Mouse (Mus musculus) hindbrain, postnatal 0 days (tissue): ENCODE measurements at regions not wholly inside any gene's neighbourhood (a gene's known extent, or its start where the extent isn't known, plus 50 kb on each side); places are given as distances from the start of the nearest gene placed in this dataset.

Source experiments
- ATAC-seq: fragments of 200-750 bp; cut with Nextera tagmentation; 2 replicates; pipeline ENCODE4 v1.8.0; 2017; ENCODE audit warnings: mild to moderate bottlenecking, moderate TSS enrichment, moderate library complexity
- DNase-seq: peaks from one replicate; pipeline ENCODE4 v3.0.0-alpha.2; 2015; ENCODE audit warnings: low spot score
- H3K27ac ChIP-seq: fragments of 300-500 bp; sonication (generic); 2 replicates; pipeline ENCODE4 v1.5.1; 2014; ENCODE audit warnings: mild to moderate bottlenecking
- H3K27me3 ChIP-seq: fragments of 300-500 bp; sonication (generic); 2 replicates; pipeline ENCODE4 v1.6.1; 2014; ENCODE audit warnings: low read length, mixed read lengths; ENCODE audit not compliant: insufficient read depth
- H3K36me3 ChIP-seq: fragments of 300-500 bp; sonication (generic); 2 replicates; pipeline ENCODE4 v1.6.1; 2014; ENCODE audit warnings: low read length, mixed read lengths; ENCODE audit not compliant: insufficient read depth
- H3K4me1 ChIP-seq: fragments of 300-500 bp; sonication (generic); 2 replicates; pipeline ENCODE4 v1.6.1; 2014; ENCODE audit warnings: antibody characterized with exemption, low read length, mixed read lengths; ENCODE audit not compliant: insufficient read depth
- H3K4me2 ChIP-seq: fragments of 300-500 bp; sonication (generic); 2 replicates; pipeline ENCODE4 v1.6.1; 2014; ENCODE audit warnings: low read depth, mild to moderate bottlenecking, low read length, moderate library complexity, mixed read lengths
- H3K4me3 ChIP-seq: fragments of 300-500 bp; sonication (generic); 2 replicates; pipeline ENCODE4 v1.5.1; 2014; ENCODE audit warnings: low read length
- H3K9ac ChIP-seq: fragments of 300-500 bp; sonication (generic); replicated peaks from 2 replicates; pipeline ENCODE4 v1.6.1; 2014; ENCODE audit warnings: mild to moderate bottlenecking, low read length, moderate library complexity, mixed read lengths
- H3K9me3 ChIP-seq: fragments of 300-500 bp; sonication (generic); 2 replicates; pipeline ENCODE4 v1.6.1; 2016; ENCODE audit warnings: low read length, mixed read lengths
- CTCF ChIP-seq: IDR thresholded peaks from 2 replicates; pipeline ENCODE4 v1.5.1; 2016; ENCODE audit warnings: antibody characterized with exemption, control low read depth, low read depth
- WGBS: fragments of 180-500 bp; shearing (Covaris S2); extraction: QIAGEN DNeasy Blood & Tissue Kit; methylation state at CpG from one replicate; pipeline ENCODE4 v1.1.7; 2014; 5-methylcytosine and 5-hydroxymethylcytosine counted together

DNA sequence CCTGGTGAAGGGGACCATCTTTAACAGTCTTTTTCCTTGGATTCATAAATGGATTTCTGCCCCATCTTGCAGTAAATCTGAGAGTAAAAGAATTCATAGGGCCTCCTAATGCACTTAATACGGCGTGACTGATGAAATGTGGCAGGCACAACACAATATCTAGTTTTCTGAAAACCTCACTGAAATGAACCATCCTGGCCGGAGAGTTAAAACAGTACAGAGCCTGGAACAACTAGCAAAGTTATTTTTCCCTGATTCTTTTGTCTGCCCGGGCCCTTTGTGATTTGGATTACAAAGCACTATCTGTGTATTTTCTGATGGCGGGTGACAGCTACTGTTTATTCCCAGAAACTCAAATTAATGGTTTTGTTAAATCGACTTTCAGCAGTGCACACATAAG lies 283.8 kb downstream of the Tox3 start:
- TF ChIP-seq CTCF = no peak
- Histone ChIP-seq H3K27me3 (no peaks in the 10 kb centered on the region; the same call in 1 of the 2 replicates), H3K9me3 (no peaks in the 10 kb centered on the region), H3K4me2 (no peak overlapping the region), H3K4me1 (peaks cover 2% of the 10 kb centered on the region; the same call in 1 of the 2 replicates), H3K27ac (no peak overlapping the region), H3K36me3 (no peaks in the 10 kb centered on the region), H3K4me3 (no peak overlapping the region), H3K9ac (no peak overlapping the region)
- 23% methylated on average over 6 of the region's 6 CpGs for WGBS
- ATAC-seq (no peak), DNase-seq (peak; percentile 30)

DNA sequence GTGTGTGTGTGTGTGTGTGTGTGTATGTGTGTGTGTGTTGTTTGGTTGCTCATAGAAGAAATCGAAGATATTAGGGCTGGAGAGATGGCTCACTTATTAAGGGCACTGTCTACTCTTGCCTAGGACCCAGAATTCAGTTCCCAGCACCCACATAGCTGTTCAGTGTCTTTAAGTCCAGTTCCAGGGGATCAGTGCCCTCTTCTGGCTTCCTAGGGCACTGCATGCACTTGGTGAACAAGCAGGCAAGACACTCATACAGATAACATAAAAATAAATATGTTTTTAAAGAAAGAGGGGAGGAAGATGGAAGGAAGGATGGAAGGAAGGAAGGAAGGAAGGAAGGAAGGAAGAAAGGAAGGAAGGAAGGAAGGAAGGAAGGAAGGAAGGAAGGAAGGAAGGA lies 284.9 kb downstream of the Tox3 start:
- no peaks in the 10 kb centered on the region for H3K4me1 ChIP-seq
- H3K36me3 ChIP-seq = no peaks in the 10 kb centered on the region
- H3K9ac ChIP-seq = no peak overlapping the region
- no peaks in the 10 kb centered on the region for H3K9me3 ChIP-seq
- ATAC-seq (no peak), DNase-seq (no peak)
- no peak overlapping the region for H3K27ac ChIP-seq
- H3K27me3 ChIP-seq = no peaks in the 10 kb centered on the region; the same call in 1 of the 2 replicates
- WGBS = 100% methylated on average over 1 of the region's 1 CpGs
- TF ChIP-seq CTCF = peak; percentile 39
- H3K4me3 ChIP-seq = no peak overlapping the region
- no peak overlapping the region for H3K4me2 ChIP-seq

DNA sequence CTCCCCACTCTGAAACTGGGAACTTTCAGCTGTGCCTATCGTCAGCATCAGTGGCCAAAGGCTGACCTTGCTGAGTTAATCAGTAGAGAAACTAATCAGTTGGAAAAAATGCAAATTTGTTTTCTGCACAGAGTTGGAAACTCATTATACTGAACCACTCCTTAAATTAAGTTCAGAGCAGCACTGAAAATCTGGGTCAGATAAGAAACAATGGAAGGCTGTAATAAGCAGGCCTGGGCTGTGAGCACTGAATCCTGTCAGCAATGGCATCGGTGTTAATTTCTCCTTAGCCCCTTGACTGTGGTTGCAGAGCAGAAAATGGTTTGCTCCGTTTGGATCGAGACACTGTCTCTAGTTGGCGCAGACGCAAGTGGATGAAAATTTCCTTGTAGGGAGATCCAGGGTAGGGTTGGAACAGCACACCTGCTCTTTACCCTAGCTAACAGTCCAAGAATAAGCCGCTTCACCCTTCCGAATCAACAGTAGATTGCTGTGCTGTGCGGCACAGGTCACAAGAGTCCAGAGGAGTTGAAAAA lies 289.4 kb downstream of the Tox3 start:
- no peak overlapping the region for H3K9ac ChIP-seq
- no peak for TF ChIP-seq CTCF
- no peak overlapping the region for H3K27ac ChIP-seq
- H3K4me1 ChIP-seq = no peaks in the 10 kb centered on the region
- no peaks in the 10 kb centered on the region for H3K36me3 ChIP-seq
- DNase-seq (peak; percentile 32), ATAC-seq (no peak)
- H3K4me2 ChIP-seq = no peak overlapping the region
- 61% methylated on average over 9 of the region's 9 CpGs for WGBS
- no peak overlapping the region for H3K4me3 ChIP-seq
- H3K27me3 ChIP-seq = no peaks in the 10 kb centered on the region
- H3K9me3 ChIP-seq = no peaks in the 10 kb centered on the region

DNA sequence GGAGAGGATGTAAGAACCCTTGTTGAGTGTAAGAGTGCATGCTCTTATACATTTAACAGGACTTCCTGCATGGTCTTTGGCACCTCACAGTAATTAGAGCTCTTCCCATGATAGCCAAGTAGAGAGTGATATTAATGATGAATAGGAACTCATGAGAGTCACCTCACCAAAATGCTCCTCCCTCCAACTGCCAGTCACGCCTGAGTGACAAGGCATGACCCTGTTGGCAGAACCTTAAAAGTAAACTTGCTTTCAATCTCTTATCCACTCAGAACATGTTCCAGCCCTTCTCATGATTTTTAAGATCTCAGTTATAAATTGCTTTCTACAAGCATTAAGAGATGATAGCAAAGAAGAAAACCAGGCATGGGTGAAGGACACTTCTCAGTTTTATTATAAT lies 291.8 kb downstream of the Tox3 start:
- no peak for DNase-seq
- 91% methylated on average over 1 of the region's 1 CpGs for WGBS
- no peaks in the 10 kb centered on the region for H3K9me3 ChIP-seq
- H3K27ac ChIP-seq = no peak overlapping the region
- H3K4me3 ChIP-seq = no peak overlapping the region
- no peak for TF ChIP-seq CTCF
- no peak for ATAC-seq
- no peaks in the 10 kb centered on the region for H3K4me1 ChIP-seq
- no peaks in the 10 kb centered on the region for H3K36me3 ChIP-seq
- no peaks in the 10 kb centered on the region for H3K27me3 ChIP-seq
- H3K9ac ChIP-seq = no peak overlapping the region
- H3K4me2 ChIP-seq = no peak overlapping the region

DNA sequence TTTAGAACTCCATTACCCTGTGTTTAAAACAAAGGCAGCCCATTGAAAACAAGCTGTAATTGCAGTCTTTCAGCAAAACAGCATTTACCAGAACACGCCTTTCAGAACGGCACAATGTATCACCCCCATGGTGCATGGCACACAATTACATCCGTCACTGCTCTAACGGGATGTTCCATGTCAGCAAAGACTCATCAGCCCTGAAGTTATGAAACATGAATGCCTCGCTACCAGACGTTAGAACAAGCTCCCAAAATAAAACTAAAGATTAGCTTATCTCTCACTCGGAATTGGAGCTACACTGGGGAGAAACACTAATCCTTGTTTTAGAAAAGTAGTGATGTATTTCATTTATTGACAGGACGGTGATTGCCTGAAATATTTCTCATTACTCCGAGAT lies 301.4 kb downstream of the Tox3 start:
- H3K4me3 ChIP-seq = no peak overlapping the region
- WGBS = 40% methylated on average over 9 of the region's 9 CpGs
- no peaks in the 10 kb centered on the region for H3K9me3 ChIP-seq
- no peaks in the 10 kb centered on the region for H3K4me1 ChIP-seq
- TF ChIP-seq CTCF = no peak
- H3K9ac ChIP-seq = no peak overlapping the region
- no peak overlapping the region for H3K4me2 ChIP-seq
- no peak for ATAC-seq
- no peaks in the 10 kb centered on the region for H3K27me3 ChIP-seq
- no peak for DNase-seq
- H3K27ac ChIP-seq = no peak overlapping the region
- no peaks in the 10 kb centered on the region for H3K36me3 ChIP-seq

DNA sequence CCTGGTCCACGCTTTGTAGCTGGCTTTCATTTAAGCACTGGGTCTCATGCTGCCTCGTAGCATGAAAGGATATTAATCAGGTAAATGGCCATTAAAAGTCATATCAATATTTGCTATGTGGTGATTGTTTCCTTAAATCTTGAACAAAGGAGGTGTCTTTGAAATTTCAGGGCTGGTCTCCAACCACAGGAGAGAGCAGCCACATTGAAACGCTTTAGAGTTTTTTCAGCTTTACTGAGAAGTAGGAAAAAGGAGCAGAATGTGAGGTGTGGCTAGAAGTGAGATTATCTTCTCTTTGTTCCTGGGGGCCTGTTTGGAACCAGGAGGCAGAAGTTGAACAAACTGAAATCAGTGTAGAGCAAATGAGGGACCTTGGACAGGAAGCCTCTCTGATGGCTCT lies 311.7 kb downstream of the Tox3 start:
- H3K9me3 ChIP-seq = no peaks in the 10 kb centered on the region
- ATAC-seq (no peak), DNase-seq (no peak)
- no peak overlapping the region for H3K27ac ChIP-seq
- 61% methylated on average over 3 of the region's 3 CpGs for WGBS
- no peak overlapping the region for H3K9ac ChIP-seq
- no peaks in the 10 kb centered on the region for H3K36me3 ChIP-seq
- H3K4me3 ChIP-seq = no peak overlapping the region
- no peaks in the 10 kb centered on the region for H3K27me3 ChIP-seq
- TF ChIP-seq CTCF = no peak
- H3K4me2 ChIP-seq = no peak overlapping the region
- no peaks in the 10 kb centered on the region for H3K4me1 ChIP-seq

DNA sequence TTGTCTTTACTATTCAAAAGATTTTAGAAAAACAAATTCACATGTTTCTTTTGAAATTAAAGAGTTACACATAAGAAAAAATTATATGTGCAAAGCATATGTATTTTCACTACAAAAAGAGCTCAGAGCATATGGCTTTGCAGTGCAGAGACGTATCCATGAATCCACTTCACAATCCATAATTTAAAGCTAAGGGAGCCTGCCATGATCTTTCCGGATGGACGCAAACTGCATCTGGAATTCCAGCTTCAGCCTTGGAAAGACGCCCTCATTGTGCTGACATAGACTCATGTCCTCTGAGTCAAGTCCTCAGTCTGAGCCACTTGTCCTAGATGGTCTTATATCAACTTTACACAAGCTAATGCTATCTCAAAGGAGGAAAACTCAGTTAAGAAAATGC lies 315.6 kb downstream of the Tox3 start:
- no peak overlapping the region for H3K27ac ChIP-seq
- no peak overlapping the region for H3K4me2 ChIP-seq
- no peak for ATAC-seq
- H3K4me3 ChIP-seq = no peak overlapping the region
- no peak overlapping the region for H3K9ac ChIP-seq
- 87% methylated on average over 4 of the region's 4 CpGs for WGBS
- no peaks in the 10 kb centered on the region for H3K4me1 ChIP-seq
- no peak for TF ChIP-seq CTCF
- H3K9me3 ChIP-seq = no peaks in the 10 kb centered on the region
- DNase-seq = no peak
- H3K27me3 ChIP-seq = no peaks in the 10 kb centered on the region
- no peaks in the 10 kb centered on the region for H3K36me3 ChIP-seq
